Mouse (Mus musculus): ENCODE results near the gene Gria3. TPM values are rescaled to one million over a fixed set of nuclear protein-coding genes. Genes with fewer than 3 reads are reported as not detected.

The Gria3 gene
- total RNA-seq (2021): 10 to 100 TPM in 1 of 2 experiments, 1 to 10 TPM in 1; 7.9 to 10.1 TPM
- long read RNA-seq, experiment 1, full-length matches to known transcripts: 1 of 1 reads
- long read RNA-seq, experiment 1, partial matches to known transcripts: 0 of 1 reads
- long read RNA-seq, experiment 1, other reads (novel, unspliced or antisense): 0 of 1 reads
- long read RNA-seq, experiment 2, full-length matches to known transcripts: 3 of 5 reads
- long read RNA-seq, experiment 2, partial matches to known transcripts: 1 of 5 reads
- long read RNA-seq, experiment 2, other reads (novel, unspliced or antisense): 1 of 5 reads

DNA sequence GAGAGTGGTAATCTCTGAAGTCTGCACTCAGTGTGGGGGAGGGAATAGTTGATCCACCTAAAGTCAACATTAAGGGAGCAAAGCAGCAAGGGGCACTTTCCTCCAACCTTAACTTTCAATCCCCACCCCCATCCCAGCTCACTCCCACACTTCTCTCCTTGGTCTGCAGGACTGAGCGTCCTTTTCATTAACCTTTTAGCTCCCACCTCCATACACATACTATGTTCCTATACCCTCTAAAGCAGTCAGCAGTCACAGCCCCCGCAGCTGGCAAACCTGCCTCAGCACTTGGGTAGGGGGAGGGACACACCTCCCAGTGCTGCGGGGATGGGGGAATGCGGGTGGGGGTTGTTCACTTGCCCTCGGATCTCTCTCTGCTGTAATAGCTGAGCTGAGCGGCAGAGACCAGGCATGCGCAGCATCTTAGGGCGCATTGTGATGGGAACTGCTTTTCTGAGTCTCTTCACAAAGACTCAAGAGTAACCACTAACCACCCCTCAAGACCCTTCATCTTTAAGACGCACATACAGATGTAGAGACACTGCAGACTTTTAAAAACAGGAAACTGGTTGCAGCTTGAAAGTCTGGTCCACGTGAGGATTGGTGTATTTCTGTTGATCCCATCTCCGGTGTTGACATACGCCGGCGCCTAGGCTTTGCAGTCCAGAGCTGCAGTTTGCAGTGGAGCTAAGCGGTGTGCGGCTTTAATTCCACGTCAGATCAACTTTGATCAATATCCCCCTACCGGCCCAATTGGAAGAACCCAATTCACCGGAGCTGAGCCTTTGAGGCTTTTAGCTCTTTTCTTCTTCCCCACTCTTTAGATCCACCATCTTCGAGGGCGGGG lies at the start of gene Gria3:
Gene Gria3, plus strand, starts transcription at position 797 of the 847 bp plus-strand sequence.
- DNase-seq (ENCODE audit: low spot score in 2 of 2): no peak

DNA sequence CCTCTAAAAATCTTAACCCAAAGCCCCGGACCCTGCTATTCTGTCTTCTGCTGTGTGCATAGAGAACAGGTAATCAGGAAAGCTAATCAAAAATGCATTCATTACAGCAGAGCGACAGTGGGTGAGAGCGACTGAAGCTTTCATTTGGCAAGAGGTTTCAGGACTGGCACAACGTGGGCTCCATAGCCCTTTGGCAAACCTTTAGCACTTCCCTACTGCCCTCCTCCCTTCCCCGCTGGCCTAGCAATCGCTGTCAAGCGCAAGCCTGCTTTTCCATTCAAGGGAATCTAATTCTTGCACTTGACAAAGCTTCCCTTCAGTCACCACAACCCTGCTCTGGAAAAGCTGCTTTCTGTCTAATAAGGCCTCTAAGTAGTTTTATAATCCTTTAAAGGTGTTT lies 13.6 kb upstream of the Gria3 start:
- no peak for DNase-seq (ENCODE audit: low spot score in 2 of 2)

DNA sequence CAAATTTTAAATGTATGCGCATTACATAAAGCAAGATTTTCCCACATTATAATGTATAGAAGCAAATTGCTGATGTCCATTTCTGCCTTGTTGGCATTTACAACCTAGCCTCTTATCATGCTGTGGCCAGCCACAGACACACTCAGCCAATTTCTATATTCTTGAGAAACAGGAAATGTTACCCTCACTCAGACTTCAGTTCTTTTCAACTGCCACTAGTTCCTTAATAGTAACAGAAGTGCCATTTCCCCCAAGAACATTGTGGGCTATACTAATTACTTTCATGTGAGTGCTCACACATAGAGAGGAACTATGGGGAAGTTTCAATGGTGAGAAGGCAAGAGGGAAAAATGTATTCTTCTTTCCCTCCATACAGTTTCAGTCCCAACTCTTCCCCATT lies 11.6 kb upstream of the Gria3 start:
- no peak for DNase-seq (ENCODE audit: low spot score in 2 of 2)

DNA sequence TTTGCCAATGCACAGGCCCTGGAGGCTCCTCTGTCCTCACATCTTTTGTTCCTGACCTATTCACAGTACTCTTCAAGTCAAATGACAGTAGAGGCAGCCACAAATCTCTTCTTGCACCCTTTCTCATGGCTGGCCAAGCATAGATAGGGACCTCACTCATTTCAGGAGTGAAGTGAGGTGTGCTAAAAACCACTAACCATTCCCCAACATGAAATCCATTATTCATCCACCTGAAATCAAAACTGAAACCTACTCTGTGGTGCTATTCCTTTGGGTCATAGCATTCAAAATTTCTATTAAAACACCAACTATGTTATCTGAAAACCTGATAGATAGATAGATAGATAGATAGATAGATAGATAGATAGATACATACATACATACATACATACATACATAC lies 2.2 kb upstream of the Gria3 start:
- no peak for DNase-seq (ENCODE audit: low spot score in 2 of 2)

DNA sequence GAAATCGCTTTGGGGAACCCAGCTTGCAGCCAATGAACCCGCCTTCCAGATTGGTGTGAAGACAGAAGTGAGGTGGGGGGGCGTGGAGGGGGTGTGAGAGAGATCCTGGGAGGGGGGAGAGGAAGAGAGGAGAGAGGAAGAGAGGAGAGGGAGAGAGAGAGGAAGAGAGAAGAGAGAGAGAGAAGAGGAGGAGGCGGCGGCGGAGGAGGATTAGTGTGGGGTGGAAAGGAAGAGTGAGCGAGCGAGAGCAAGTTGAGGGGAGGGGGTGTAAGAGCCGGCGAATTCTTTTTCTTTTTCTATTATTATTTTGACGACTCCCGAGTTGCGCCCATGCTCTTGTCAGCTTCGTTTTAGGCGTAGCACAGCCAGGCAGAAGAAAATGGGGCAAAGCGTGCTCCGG lies 532 bp downstream of the Gria3 start:
- DNase-seq (ENCODE audit: low spot score in 2 of 2): no peak

DNA sequence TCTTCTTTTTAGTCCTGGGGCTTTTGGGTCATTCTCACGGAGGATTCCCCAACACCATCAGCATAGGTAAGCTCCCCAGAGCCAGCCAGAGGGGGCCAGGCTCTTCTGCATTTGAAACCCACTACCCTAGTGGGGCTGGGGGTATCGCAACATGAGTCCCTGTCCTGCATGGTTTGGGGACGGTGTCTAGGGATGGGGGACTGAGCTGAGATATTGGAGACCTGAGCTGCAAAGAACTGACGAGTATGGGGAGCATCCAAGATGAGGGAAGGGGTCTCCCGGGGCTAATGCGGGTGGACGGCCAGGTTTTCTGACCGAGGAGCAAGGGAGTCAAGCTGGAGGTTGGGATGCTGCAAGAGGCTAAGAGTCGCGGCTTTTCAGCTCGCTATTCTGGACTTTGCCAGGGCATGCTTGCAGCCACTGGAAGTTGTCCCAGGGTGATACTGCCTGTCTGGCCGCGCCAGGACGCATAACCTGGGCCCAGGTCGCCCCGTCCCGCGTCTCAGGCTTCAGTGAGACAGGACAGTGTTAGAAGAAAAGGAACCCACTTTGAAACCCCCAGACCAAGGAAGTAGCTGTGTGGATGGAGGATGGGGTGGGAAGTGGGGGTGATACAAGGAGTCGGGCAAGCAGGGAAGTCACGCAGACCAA lies 1.1 kb downstream of the Gria3 start:
- DNase-seq (ENCODE audit: low spot score in 2 of 2): peak in 1 of 2 experiments; percentile 17

DNA sequence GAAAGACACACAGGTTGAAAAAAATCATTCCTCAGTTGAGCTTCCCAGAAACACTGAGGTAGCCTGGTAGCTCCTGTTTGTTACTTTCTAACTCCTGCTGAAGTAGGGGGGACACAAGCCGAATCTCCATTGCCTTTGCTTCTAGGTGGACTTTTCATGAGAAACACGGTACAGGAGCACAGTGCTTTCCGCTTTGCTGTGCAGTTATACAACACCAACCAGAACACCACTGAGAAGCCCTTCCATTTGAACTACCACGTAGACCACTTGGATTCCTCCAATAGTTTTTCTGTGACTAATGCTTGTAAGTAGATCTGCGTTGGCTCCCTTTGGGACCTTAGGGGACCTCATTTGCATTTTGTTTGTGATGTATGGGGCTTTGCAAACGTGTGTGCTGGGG lies 2.0 kb downstream of the Gria3 start:
- no peak for DNase-seq (ENCODE audit: low spot score in 2 of 2)

DNA sequence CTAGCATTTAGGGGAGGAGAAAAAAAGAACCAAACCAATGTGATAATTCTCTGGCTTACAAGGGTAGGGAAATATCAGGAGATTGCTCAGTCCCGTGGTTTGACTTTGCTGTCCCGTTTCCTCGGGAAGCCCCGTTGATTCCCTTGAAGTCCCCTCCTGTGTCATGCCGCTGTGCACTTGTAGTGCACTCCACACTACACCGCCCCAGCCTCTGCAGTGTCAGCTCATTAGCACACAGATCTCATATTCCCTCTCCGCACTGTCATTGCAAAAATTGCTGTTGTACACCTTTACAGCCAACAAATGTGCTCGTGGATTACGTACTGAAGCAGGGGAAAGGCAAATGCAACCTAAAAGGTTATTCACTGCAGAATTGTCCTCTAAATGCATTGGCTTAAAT lies 5.6 kb downstream of the Gria3 start:
- no peak for DNase-seq (ENCODE audit: low spot score in 2 of 2)

DNA sequence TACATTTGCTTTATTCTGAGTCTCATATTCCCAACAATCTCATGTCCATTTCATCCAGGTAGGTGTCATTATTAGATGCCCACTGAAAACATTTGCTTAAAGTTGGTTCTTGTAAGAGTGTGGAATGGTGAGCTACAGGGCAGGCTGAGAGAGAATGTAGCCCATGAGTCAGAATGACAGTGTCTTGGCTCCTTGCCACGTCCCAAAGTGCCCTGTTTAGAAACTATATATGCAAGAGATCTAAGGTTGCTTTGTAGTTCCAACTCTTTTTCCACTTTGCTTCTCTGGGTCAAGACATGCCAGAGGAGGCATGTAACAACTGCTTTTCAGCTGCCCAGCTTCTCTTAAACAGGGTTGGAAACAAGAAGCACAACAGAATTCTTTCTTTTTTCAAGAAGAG lies 9.1 kb downstream of the Gria3 start:
- no peak for DNase-seq (ENCODE audit: low spot score in 2 of 2)

DNA sequence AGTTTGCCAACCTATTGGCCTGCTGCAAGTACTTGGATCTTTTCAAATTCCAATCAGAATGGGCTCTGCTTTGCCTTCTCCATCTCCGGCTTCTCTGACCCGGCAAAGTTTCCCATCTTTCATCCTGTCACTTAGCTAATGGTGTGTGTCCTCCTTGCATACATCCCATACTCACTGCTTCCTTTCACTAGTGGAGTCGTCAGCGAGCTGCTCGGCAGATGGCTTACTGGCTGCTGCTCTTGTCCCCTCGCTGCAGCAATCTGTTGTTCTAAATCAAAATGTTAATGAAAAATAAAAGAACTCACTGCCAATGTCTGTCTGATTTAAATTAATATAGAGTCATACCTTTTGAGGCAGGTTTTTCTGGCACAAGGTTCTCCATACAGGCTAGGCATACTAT lies 25.0 kb downstream of the Gria3 start:
- no peak for DNase-seq (ENCODE audit: low spot score in 2 of 2)

DNA sequence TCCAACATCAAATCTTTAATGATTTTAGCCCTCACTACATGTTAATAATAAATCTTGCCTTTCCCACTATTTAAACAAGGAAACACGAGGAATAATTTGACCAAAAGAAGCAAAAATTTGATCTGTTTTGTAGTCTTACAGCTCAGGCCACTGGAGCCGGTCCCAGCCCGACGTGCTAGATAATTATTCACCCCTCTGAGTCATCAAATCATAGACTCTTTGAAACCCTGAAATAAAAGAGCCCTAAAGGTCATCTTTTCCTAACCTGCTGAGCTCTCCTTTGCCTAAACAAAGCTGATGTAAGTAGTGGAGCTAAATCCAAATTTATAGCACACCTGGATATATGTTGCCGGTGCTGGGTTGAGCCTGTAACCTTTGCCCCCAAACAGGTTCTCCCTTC lies 27.4 kb downstream of the Gria3 start:
- no peak for DNase-seq (ENCODE audit: low spot score in 2 of 2)

DNA sequence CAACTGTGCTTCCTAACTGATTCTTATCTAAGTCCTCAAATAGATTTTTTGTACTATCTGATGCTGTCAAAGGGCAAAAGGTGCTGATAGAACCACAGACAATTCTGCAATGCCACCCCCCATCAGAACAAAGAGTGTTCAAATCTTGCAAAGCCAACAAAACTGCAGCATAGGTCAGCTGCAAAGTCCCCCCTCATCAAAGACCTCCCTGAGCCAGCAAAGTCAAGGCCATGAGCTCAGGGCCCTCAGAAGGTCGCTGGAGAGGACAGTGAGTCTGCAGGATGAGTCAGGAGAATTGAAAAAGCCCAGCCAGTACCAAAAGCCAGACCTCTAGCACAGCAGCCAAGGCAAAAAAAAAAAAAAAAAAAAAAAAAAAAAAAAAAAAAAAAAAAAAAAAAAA lies 34.9 kb downstream of the Gria3 start:
- DNase-seq (ENCODE audit: low spot score in 2 of 2): no peak

DNA sequence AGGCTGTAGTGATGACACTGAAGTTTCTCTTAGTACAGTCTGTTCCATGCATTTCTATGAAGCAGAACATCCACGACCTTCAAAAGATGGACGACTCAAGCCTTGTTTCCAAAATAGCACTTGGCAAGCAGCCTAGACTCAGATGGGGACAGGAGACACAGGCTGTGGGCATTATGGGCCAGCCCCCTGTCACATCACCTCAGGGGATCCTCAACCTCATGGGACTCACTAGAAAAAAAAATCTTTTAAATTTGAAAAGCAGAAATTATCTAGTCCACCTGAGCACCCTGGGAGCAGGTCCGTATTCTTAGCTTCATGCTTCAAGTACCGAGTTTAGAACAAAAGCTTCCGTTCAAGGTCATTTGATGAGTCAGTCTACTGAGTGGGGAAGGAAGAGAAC lies 38.2 kb downstream of the Gria3 start:
- no peak for DNase-seq (ENCODE audit: low spot score in 2 of 2)

DNA sequence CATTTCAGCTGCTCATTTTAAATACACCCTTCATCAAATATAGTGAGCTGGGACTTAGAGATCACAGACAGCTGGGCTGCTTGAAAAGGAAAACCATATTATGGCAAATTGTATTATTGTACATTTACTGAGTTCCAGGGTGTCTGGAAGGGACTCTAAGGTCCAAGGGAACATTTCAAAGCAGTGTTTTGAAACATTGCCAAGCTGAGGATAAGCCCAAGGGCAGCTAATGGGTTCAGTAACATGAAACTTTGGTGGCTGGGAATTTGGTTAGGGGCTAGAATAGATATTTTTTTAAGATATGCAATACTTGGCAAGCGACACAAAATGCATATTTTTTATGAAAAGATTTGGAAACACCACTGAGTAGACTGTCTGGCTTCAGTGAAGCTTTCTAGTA lies 48.2 kb downstream of the Gria3 start:
- DNase-seq (ENCODE audit: low spot score in 2 of 2): no peak

DNA sequence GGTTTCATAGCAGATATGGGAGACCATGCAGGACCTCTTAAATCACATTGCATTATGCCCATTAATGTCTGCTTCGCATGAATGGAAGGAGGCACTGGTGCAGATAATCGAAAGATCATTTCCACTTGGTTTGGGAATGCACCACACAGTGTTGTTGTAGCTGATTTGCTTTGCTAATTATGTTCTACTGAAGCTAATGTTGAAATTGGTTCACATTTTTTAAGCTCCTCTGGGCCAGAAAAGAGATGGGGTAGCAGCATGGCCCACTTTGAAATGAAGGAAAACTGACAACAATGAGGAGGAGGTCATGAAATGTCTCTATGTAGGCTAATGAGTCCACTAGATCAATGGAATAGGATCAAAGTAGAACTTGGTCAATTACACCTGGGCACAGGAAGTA lies 76.8 kb downstream of the Gria3 start:
- DNase-seq (ENCODE audit: low spot score in 2 of 2): no peak

DNA sequence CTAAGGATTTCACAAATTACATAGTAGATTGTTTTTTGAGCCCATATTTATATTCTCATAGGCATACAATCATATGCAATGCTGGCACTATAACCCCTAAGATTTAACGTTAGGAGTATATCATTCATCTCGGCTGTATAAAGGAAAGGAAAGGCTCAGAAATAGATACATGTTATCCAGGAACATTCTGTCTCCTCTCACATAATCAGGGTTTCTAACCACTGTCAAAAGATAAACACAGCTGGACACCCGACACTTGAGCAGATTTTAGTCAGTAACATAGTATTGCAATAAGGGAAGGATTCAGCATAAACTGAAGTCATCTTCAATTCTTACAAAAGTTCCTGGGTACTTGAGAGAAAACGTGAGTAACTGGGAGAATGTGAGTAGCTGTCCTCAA lies 95.9 kb downstream of the Gria3 start:
- DNase-seq (ENCODE audit: low spot score in 2 of 2): no peak

DNA sequence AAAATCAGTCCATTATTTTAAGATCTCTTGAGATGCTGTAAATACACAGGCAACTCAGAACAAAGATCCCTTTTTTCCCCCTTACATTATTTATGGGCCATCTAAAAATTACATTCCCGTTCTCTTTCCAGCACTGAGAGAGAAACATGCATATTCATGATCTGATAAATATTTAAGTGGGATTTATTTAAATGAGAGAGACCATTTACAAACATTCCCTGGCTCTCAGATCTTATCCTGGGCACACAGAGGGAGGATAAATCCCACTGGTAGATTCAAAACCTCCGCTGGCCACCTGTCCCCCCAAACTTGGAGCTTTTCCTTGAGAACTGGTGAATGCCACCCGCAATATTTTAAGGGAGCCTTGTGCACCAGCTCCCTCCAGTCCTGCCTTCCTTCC lies 104.7 kb downstream of the Gria3 start:
- DNase-seq (ENCODE audit: low spot score in 2 of 2): no peak

DNA sequence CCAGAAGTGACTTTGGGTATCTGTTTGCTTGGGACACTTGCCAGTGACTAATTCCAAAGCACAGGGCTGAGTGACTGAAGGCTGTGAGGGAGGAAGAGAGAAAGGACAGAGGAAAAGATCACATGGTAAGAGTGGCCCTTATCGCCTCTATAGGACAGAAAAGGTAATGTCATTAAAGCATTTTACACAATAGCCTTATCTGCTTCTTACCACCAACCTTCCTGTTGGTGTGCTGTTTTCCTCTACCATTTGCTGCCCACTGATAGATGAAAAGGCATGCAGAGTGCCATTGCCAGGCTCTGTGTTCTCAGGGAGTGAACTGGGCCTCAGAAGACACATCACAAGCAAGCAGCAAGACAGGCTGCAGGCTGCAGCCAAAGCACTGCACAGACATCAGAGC lies 107.3 kb downstream of the Gria3 start:
- no peak for DNase-seq (ENCODE audit: low spot score in 2 of 2)

DNA sequence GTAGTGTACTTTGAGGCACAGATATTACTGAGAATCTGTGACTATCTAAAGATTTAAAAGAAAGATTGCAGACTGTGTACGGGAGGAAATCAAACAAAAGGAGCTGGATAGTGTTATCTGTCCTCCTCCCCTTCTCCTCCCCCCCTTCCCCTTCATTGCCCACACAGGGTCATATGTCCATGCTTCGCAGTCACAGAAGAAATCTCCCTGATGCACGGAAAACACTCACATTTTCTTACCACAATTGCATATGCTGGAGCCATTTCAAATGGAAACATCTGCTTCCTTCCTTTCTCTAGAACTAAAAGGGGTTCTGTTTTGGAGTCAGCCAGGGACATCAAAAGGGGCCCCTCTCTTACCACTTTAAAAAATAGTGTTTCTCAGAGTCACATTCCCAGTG lies 114.3 kb downstream of the Gria3 start:
- DNase-seq (ENCODE audit: low spot score in 2 of 2): no peak

DNA sequence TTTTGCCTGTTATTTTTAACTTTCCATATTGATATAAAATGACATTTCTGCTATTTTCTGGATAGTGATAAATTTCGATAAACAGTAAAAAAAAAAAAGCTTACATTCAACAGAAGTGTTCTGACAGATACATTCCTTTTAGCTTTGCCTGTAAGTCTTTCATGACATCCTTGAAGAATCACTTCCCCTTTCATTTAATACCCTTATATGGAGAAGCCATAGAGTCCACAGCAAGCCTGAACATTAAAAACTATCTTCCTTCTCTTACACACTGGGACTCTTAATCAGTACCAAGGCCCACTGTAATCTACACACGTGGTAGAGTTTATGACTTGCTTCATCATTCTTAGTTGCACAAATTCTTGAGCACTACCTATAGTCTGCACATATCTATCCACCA lies 131.9 kb downstream of the Gria3 start:
- DNase-seq (ENCODE audit: low spot score in 2 of 2): no peak

DNA sequence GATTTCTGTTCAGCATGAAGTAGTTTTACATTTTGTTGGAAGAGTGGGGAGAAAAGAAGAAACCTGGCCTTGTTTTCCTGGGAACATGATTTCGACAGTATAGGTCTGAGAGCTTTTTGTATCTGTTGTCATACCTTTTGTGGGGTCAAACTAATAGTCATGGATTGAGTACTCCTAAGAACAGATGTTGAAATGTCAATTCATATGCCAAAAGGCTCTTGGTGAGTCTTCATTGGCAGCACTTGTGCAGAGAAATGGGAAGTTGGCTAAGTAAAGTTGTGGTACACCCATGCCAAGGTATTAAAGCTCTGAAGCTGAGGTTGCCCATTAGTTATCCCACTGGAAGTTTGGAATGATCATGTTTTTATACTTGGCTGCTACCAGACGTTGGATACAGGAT lies 135.2 kb downstream of the Gria3 start:
- no peak for DNase-seq (ENCODE audit: low spot score in 2 of 2)

DNA sequence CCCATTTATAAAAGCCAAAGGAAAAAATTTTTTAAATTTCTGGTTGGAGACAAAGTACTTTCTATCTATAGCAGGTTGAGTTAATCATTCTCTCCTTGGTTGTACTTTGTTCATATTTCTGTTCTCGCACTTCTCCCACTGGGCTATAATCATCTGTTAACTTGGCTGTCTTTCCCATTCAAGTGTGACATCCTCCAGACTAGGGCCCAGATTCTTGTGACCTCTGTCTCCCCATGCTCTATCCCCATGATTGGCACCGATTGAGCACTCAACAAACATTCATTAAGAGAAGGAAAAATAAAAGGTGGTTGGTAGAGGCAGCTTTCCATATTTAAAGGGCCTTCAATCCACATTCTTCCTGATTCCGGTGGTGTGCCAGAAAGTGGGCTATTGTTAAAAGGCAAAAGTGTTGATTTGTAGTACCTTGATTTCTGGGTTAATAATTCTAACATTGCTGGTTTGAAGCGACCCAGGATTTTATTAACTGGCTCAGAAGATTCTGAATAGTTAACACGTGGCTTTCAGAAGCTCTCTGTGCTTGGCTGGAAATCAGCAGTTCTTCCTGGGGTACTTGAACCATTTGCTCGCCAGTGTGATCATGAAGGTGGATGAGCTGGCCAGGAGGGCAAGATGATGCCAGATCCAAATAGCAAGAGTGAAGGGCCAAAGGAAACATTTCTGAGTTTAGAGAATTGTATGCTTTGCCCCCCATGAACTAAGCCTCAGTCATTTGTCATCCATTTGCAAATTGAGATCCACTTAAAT lies 161.8 kb downstream of the Gria3 start:
- no peak for DNase-seq (ENCODE audit: low spot score in 2 of 2)

All from gastrocnemius, postnatal 4 days (tissue).